ENCODE assay signal across 9 mouse cellular contexts in genomic region chr8:121952800-121953199, GRCm38 (mm10). TPM values are rescaled to one million over a fixed set of nuclear protein-coding genes. Genes with fewer than 3 reads are reported as not detected.
DNase-seq lines count a peak whose midpoint lies in the region; ATAC-seq and TF ChIP-seq lines count a peak whose summit lies in the region.
"Had no signal": no experiment of that assay in that cellular context is flagged by ENCODE, and none has a peak within 500 bp of the region (broad histone marks: within the 10 kb centered on the region; RNA-seq: fewer than 3 reads in every experiment).

No protein-coding gene starts in this region.

- H3K79me2 ChIP-seq in CH12.LX (replicated peaks; ENCODE audit: control insufficient read depth, extremely low read depth, insufficient read depth, poor library complexity, severe bottlenecking) = peaks cover 52% of the 10 kb centered on the region

- WGBS in heart, embryonic 10.5 days = 91% methylated on average over 7 of the region's 7 CpGs
- 89% methylated on average over 7 of the region's 7 CpGs for WGBS in forebrain, embryonic 13.5 days
- WGBS in limb, embryonic 12.5 days = 90% methylated on average over 7 of the region's 7 CpGs

- no peak for ATAC-seq in forebrain, embryonic 13.5 days
- no peak for ATAC-seq in limb, embryonic 12.5 days (ENCODE audit: insufficient number of reproducible peaks, insufficient read depth, low FRiP score, low TSS enrichment, low read depth)
- no peak for ATAC-seq in erythroid progenitor cell, adult 5-6 weeks (replicated peaks; ENCODE audit: low FRiP score, poor library complexity, severe bottlenecking)

- H3K4me1 ChIP-seq in heart, embryonic 10.5 days = peaks cover 73% of the 10 kb centered on the region
- peaks cover 21 to 58% of the 10 kb centered on the region in 2 experiments for H3K4me1 ChIP-seq in CH12.LX (ENCODE audit: control insufficient read depth in 1 of 2, insufficient read depth in 2 of 2)
- peaks cover 41% of the 10 kb centered on the region for H3K4me1 ChIP-seq in forebrain, embryonic 13.5 days
- H3K4me1 ChIP-seq in limb, embryonic 12.5 days (replicated peaks) = peaks cover 42% of the 10 kb centered on the region

- in situ Hi-C loops in CH12.LX (cut with MboI; ENCODE audit: low pct_ligation_motif_present, low pct_unique_long_range_greater_than_20kb, low sequenced_read_pairs) = no loop called here

- 0 out of 2 replicates have a peak overlapping the region, but pooled peaks have one; percentile 38 for H3K27ac ChIP-seq in heart, embryonic 10.5 days
- no peak overlapping the region for H3K27ac ChIP-seq in CH12.LX (ENCODE audit: insufficient read depth, low read depth)
- no peak overlapping the region for H3K27ac ChIP-seq in forebrain, embryonic 13.5 days
- H3K27ac ChIP-seq in limb, embryonic 12.5 days = no peak overlapping the region; the same call in 1 of the 2 replicates

- no peaks in the 10 kb centered on the region for H3K9me3 ChIP-seq in heart, embryonic 10.5 days
- no peaks in the 10 kb centered on the region for H3K9me3 ChIP-seq in CH12.LX (replicated peaks; ENCODE audit: low read length)
- no peaks in the 10 kb centered on the region for H3K9me3 ChIP-seq in forebrain, embryonic 13.5 days (replicated peaks)
- H3K9me3 ChIP-seq in limb, embryonic 12.5 days = no peaks in the 10 kb centered on the region

- no peak for TF ChIP-seq RAD21 in CH12.LX (IDR thresholded peaks at IDR 0.05; ENCODE audit: low read depth, low read length)

- no peak for TF ChIP-seq CTCF in CH12.LX (conservative IDR thresholded peaks at IDR 0.05 in 1 of 2, IDR thresholded peaks at IDR 0.05 in 1 of 2; ENCODE audit: low read depth in 2 of 2, low read length in 2 of 2)

- H3K27me3 ChIP-seq in heart, embryonic 10.5 days (ENCODE audit: insufficient read depth, poor library complexity, severe bottlenecking) = no peaks in the 10 kb centered on the region
- H3K27me3 ChIP-seq in CH12.LX (replicated peaks) = no peaks in the 10 kb centered on the region
- H3K27me3 ChIP-seq in forebrain, embryonic 13.5 days = no peaks in the 10 kb centered on the region
- no peaks in the 10 kb centered on the region for H3K27me3 ChIP-seq in limb, embryonic 12.5 days

- peaks cover 23% of the 10 kb centered on the region for H3K36me3 ChIP-seq in heart, embryonic 10.5 days
- H3K36me3 ChIP-seq in CH12.LX (replicated peaks in 1 of 2; ENCODE audit: control insufficient read depth in 1 of 2, insufficient read depth in 1 of 2, low read length in 1 of 2) = peaks cover 19 to 51% of the 10 kb centered on the region in 2 experiments
- peaks cover 27% of the 10 kb centered on the region for H3K36me3 ChIP-seq in forebrain, embryonic 13.5 days (ENCODE audit: poor library complexity, severe bottlenecking)
- peaks cover 39% of the 10 kb centered on the region for H3K36me3 ChIP-seq in limb, embryonic 12.5 days

- intact Hi-C loops in heart, postnatal 14 days (cut with DNase I) = no loop called here

- H3K4me3 ChIP-seq in heart, embryonic 10.5 days = no peak overlapping the region
- H3K4me3 ChIP-seq in CH12.LX (replicated peaks in 1 of 3; ENCODE audit: low read depth in 2 of 3, low read length in 2 of 3, poor library complexity in 1 of 3) = no peak overlapping the region
- H3K4me3 ChIP-seq in forebrain, embryonic 13.5 days = no peak overlapping the region
- no peak overlapping the region for H3K4me3 ChIP-seq in limb, embryonic 12.5 days (replicated peaks)

- H3K9ac ChIP-seq in CH12.LX (ENCODE audit: insufficient read depth, low read depth) = peak overlapping the region; percentile 100; the same call in 1 of the 2 replicates
- no peak overlapping the region; the same call in 1 of the 2 replicates for H3K9ac ChIP-seq in forebrain, embryonic 13.5 days
- H3K9ac ChIP-seq in limb, embryonic 12.5 days (replicated peaks) = no peak overlapping the region

- TF ChIP-seq EP300 in CH12.LX (IDR thresholded peaks at IDR 0.05; ENCODE audit: low read length) = no peak

- no peak for DNase-seq in heart, embryonic 10.5 days (ENCODE audit: low spot score)
- DNase-seq in heart, postnatal 14 days = no peak
- no peak for DNase-seq in CH12.LX (ENCODE audit: extremely low read depth)
- no peak for DNase-seq in adrenal gland, postnatal 10 days
- DNase-seq in left cerebral cortex, adult 11 months (ENCODE audit: low spot score) = no peak

- H3K4me2 ChIP-seq in CH12.LX (ENCODE audit: insufficient read depth, low read depth, poor library complexity, severe bottlenecking) = no peak overlapping the region
- peak overlapping the region; percentile 96 for H3K4me2 ChIP-seq in forebrain, embryonic 13.5 days
- H3K4me2 ChIP-seq in limb, embryonic 12.5 days = peak overlapping the region; percentile 81; the same call in 1 of the 2 replicates

- dilution Hi-C loops in CH12.LX (cut with MboI; ENCODE audit: extremely low pct_ligation_motif_present, extremely low pct_unique_long_range_greater_than_20kb, low sequenced_read_pairs) = no loop called here

- TF ChIP-seq POLR2A in CH12.LX (IDR thresholded peaks at IDR 0.05; ENCODE audit: low read depth, low read length) = no peak

TF ChIP-seq in CH12.LX, 34 proteins besides CTCF, POLR2A, EP300 and RAD21:
- TF ChIP-seq USF1 (IDR thresholded peaks at IDR 0.05; ENCODE audit: low read depth, low read length) (no peak), MXI1 (IDR thresholded peaks at IDR 0.05; ENCODE audit: low read depth, low read length) (no peak), SMC3 (IDR thresholded peaks at IDR 0.05; ENCODE audit: low read depth, low read length) (no peak), RCOR1 (conservative IDR thresholded peaks at IDR 0.05; ENCODE audit: low read depth, low read length) (no peak)

RNA-seq across cellular contexts. Expression of gene Banp, which starts 3.2 kb away (rescaled TPM):
- 35.8 and 58.5 TPM in 2 replicates for polyA plus RNA-seq in heart, embryonic 10.5 days (2016; fragmentation: Nextera tagmentation; extraction: Ambion mirVana)
- 10 to 100 TPM; 16.0 to 24.5 TPM for total RNA-seq in heart, postnatal 14 days (2021)
- total RNA-seq in CH12.LX (2012; rRNA removed) (29.1 and 34.2 TPM in 2 replicates), CH12.LX (2014; rRNA removed) (20.9 and 25.7 TPM in 2 replicates)
- 13.2 and 14.9 TPM in 2 replicates for polyA plus RNA-seq in CH12.LX (2012; ENCODE audit: insufficient read length, low read depth)
- 57.5 and 60.9 TPM in 2 replicates for polyA plus RNA-seq in forebrain, embryonic 13.5 days (2015; fragmentation: Nextera tagmentation; extraction: Ambion mirVana)
- polyA plus RNA-seq in limb, embryonic 12.5 days (2016; fragmentation: Nextera tagmentation; extraction: Ambion mirVana) = 41.7 and 42.3 TPM in 2 replicates
- total RNA-seq in erythroid progenitor cell, adult 5-6 weeks (2015; ENCODE audit: low replicate concordance) = 16.3 and 41.1 TPM in 2 replicates
- 42.2 and 94.6 TPM in 2 replicates for total RNA-seq in erythroid progenitor cell, adult 5-6 weeks (2017; ENCODE audit: low replicate concordance)
- total RNA-seq in adrenal gland, postnatal 10 days (2021) = 10 to 100 TPM; 14.0 to 21.3 TPM

RNA-seq across cellular contexts. Expression of gene Car5a, which starts 8.1 kb away (rescaled TPM):
- polyA plus RNA-seq in heart, embryonic 10.5 days (2016; fragmentation: Nextera tagmentation; extraction: Ambion mirVana) = not detected in 2 replicates
- not detected for total RNA-seq in heart, postnatal 14 days (2021)
- total RNA-seq in CH12.LX (2012; rRNA removed) (3.1 and 9.7 TPM in 2 replicates), CH12.LX (2014; rRNA removed) (not detected in 2 replicates)
- polyA plus RNA-seq in CH12.LX (2012; ENCODE audit: insufficient read length, low read depth) = 0.90 and 1.6 TPM in 2 replicates
- 0.25 TPM in 1 of 2 replicates, not detected in the other for polyA plus RNA-seq in forebrain, embryonic 13.5 days (2015; fragmentation: Nextera tagmentation; extraction: Ambion mirVana)
- polyA plus RNA-seq in limb, embryonic 12.5 days (2016; fragmentation: Nextera tagmentation; extraction: Ambion mirVana) = 0.18 and 0.51 TPM in 2 replicates
- not detected in 2 replicates for total RNA-seq in erythroid progenitor cell, adult 5-6 weeks (2015; ENCODE audit: low replicate concordance)
- not detected in 2 replicates for total RNA-seq in erythroid progenitor cell, adult 5-6 weeks (2017; ENCODE audit: low replicate concordance)
- 1 to 10 TPM; 2.3 to 4.6 TPM for total RNA-seq in adrenal gland, postnatal 10 days (2021)
- polyA plus RNA-seq: embryonic facial prominence, embryonic 11.5 days had no signal

RNA-seq across cellular contexts. Expression of gene Slc7a5, which starts 45.3 kb away (rescaled TPM):
- 18.7 and 20.9 TPM in 2 replicates for polyA plus RNA-seq in heart, embryonic 10.5 days (2016; fragmentation: Nextera tagmentation; extraction: Ambion mirVana)
- total RNA-seq in heart, postnatal 14 days (2021) = 1 to 10 TPM; 6.7 to 7.0 TPM
- 156 and 207 TPM in 2 replicates for total RNA-seq in CH12.LX (2012; rRNA removed)
- total RNA-seq in CH12.LX (2014; rRNA removed) = 110 and 119 TPM in 2 replicates
- 235 and 291 TPM in 2 replicates for polyA plus RNA-seq in CH12.LX (2012; ENCODE audit: insufficient read length, low read depth)
- 28.1 and 30.6 TPM in 2 replicates for polyA plus RNA-seq in forebrain, embryonic 13.5 days (2015; fragmentation: Nextera tagmentation; extraction: Ambion mirVana)
- polyA plus RNA-seq in limb, embryonic 12.5 days (2016; fragmentation: Nextera tagmentation; extraction: Ambion mirVana) = 13.4 and 18.2 TPM in 2 replicates
- total RNA-seq in erythroid progenitor cell, adult 5-6 weeks (2015; ENCODE audit: low replicate concordance) = 204 and 216 TPM in 2 replicates
- total RNA-seq in erythroid progenitor cell, adult 5-6 weeks (2017; ENCODE audit: low replicate concordance) = 167 and 189 TPM in 2 replicates
- 10 to 100 TPM; 32.0 to 47.2 TPM for total RNA-seq in adrenal gland, postnatal 10 days (2021)

Comparison
In these comparisons a context has a peak if more than half of its experiments do, and no peak if none do; other contexts are left out.
1. RNA of gene Slc7a5, which starts 45.3 kb away (total RNA-seq): 110 to 207 TPM in CH12.LX, 167 to 216 TPM in erythroid progenitor cell, adult 5-6 weeks and 32.0 to 47.2 TPM in adrenal gland, postnatal 10 days; 6.7 to 7.0 TPM in heart, postnatal 14 days; every median in the first group is over 4 times any median in the second.